17 mouse cellular contexts compared by ENCODE assay signal in the genomic region with DNA sequence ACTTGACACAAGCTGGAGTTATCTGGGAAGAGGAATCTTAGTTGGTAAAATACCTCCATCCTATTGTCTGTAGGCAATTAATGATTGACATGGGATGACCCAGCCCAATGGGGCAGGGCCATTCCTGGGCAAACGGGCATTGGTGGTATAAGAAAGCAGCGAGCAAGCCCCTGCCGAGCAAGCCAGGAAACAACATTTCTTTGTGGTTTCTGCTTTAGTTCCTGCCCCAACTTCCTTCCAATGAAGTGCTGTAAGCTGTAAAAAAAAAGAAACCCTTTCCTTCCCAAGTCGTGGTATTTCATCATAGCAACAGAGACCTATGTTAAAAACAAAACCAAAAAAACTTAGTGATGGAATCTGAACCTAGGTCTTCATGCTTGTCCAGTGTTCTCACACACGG. TPM values are rescaled to one million over a fixed set of nuclear protein-coding genes. Genes with fewer than 3 reads are reported as not detected.
DNase-seq lines count a peak whose midpoint lies in the region; ATAC-seq and TF ChIP-seq lines count a peak whose summit lies in the region.
"Had no signal": no experiment of that assay in that cellular context is flagged by ENCODE, and none has a peak within 500 bp of the region (broad histone marks: within the 10 kb centered on the region; RNA-seq: fewer than 3 reads in every experiment).

No protein-coding gene starts in this region.

- no peaks in the 10 kb centered on the region for H3K79me2 ChIP-seq in heart, adult 2 months (replicated peaks; ENCODE audit: control insufficient read depth, insufficient read depth, low read length)

- WGBS in spleen, adult 2 months, result 5% methylated on average over 5 of the region's 5 CpGs
- 54% methylated on average over 5 of the region's 5 CpGs for WGBS in heart, adult 2 months

- no peak for TF ChIP-seq CTCF in spleen, adult 2 months (IDR thresholded peaks at IDR 0.05; ENCODE audit: extremely low read depth, insufficient read depth, insufficient read length, insufficient replicate concordance)
- TF ChIP-seq CTCF in heart, adult 2 months (IDR thresholded peaks at IDR 0.05), result no peak

- H3K27ac ChIP-seq in spleen, adult 2 months (ENCODE audit: insufficient read depth, low read length), result peak overlapping the region; percentile 72
- H3K27ac ChIP-seq in heart, adult 2 months, result no peak overlapping the region
- H3K27ac ChIP-seq: embryonic facial prominence, embryonic 12.5 days; forebrain, embryonic 12.5 days; gastrocnemius, adult 2 months; neural tube, embryonic 15.5 days had no signal

- no peak overlapping the region for H3K9ac ChIP-seq in heart, adult 2 months (ENCODE audit: low read depth, low read length)
- H3K9ac ChIP-seq: embryonic facial prominence, embryonic 12.5 days; forebrain, embryonic 12.5 days; neural tube, embryonic 15.5 days had no signal

- peak overlapping the region; percentile 15; the same call in 1 of the 2 replicates for H3K4me3 ChIP-seq in spleen, adult 2 months (ENCODE audit: extremely low read depth, insufficient read depth, insufficient read length)
- H3K4me3 ChIP-seq in heart, adult 2 months, result no peak overlapping the region
- H3K4me3 ChIP-seq: embryonic facial prominence, embryonic 12.5 days; forebrain, embryonic 12.5 days; neural tube, embryonic 15.5 days had no signal

- H3K4me1 ChIP-seq in spleen, adult 2 months (ENCODE audit: control insufficient read depth, insufficient read depth, insufficient read length), result peaks cover 23% of the 10 kb centered on the region; the same call in 1 of the 2 replicates
- no peaks in the 10 kb centered on the region; the same call in 1 of the 2 replicates for H3K4me1 ChIP-seq in heart, adult 2 months (ENCODE audit: control insufficient read depth, insufficient read depth, low read length)
- H3K4me1 ChIP-seq: embryonic facial prominence, embryonic 12.5 days had no signal

- no peaks in the 10 kb centered on the region for H3K27me3 ChIP-seq in spleen, adult 2 months (ENCODE audit: control insufficient read depth, insufficient read depth, low read length)
- no peaks in the 10 kb centered on the region for H3K27me3 ChIP-seq in heart, adult 2 months (ENCODE audit: control insufficient read depth, insufficient read depth, low read length)
- H3K27me3 ChIP-seq: neural tube, embryonic 15.5 days had no signal

- TF ChIP-seq POLR2A in spleen, adult 2 months (IDR thresholded peaks at IDR 0.05; ENCODE audit: low read depth, low read length), result no peak
- no peak for TF ChIP-seq POLR2A in heart, adult 2 months (IDR thresholded peaks at IDR 0.05; ENCODE audit: insufficient read depth, low read depth, low read length)

- peak in 1 of 2 experiments; percentile 60 for DNase-seq in spleen, adult 2 months (ENCODE audit: low read depth in 1 of 2, low spot score in 2 of 2)
- no peak for DNase-seq in spleen, postnatal 10 days (ENCODE audit: low spot score in 2 of 2)
- peak; percentile 78 for DNase-seq in induced T-regulatory cell, adult 2 months (ENCODE audit: low read depth)
- peak; percentile 27 to 47 for DNase-seq in thymus, postnatal 36 days
- no peak for DNase-seq in cerebellum, postnatal 14 days
- no peak for DNase-seq in heart, adult 2 months
- DNase-seq in gastrocnemius, postnatal 10 days, result no peak
- DNase-seq: adrenal gland, postnatal 14 days; cerebellum, adult 8-10 months; gastrocnemius, adult 2 months; kidney, postnatal 36 days; lung, adult 2 months; midbrain, embryonic 14.5 days had no signal

- intact Hi-C loops in heart, adult 2 months (cut with DNase I), result loop anchor here (2.0 kb wide), 2 partner anchors 48 to 314 kb away; no protein-coding TSS in a partner anchor

- no peak for TF ChIP-seq EP300 in heart, adult 2 months (IDR thresholded peaks at IDR 0.05; ENCODE audit: insufficient read depth, low read depth, low read length)

- no peaks in the 10 kb centered on the region for H3K36me3 ChIP-seq in spleen, adult 2 months (ENCODE audit: control insufficient read depth, insufficient read depth, low read length)
- H3K36me3 ChIP-seq in heart, adult 2 months (ENCODE audit: control insufficient read depth, insufficient read depth, low read length), result no peaks in the 10 kb centered on the region
- H3K36me3 ChIP-seq: embryonic facial prominence, embryonic 12.5 days; forebrain, embryonic 12.5 days; neural tube, embryonic 15.5 days had no signal

- peak; percentile 78 for ATAC-seq in megakaryocyte, adult 5-6 weeks (ENCODE audit: poor library complexity, severe bottlenecking)

RNA-seq across cellular contexts. Expression of gene Fchsd2, which starts 32.2 kb away (rescaled TPM):
- 20.2 and 21.5 TPM in 2 replicates for polyA plus RNA-seq in spleen, adult 2 months (2012; rRNA removed)
- total RNA-seq in megakaryocyte, adult 5-6 weeks (2015), result 19.7 and 22.1 TPM in 2 replicates
- 17.2 and 18.1 TPM in 2 replicates for total RNA-seq in megakaryocyte, adult 5-6 weeks (2017)
- 10 to 100 TPM; 20.9 to 22.4 TPM for total RNA-seq in heart, adult 2 months (2021)
- 5.6 and 8.1 TPM in 2 replicates for polyA plus RNA-seq in heart, adult 2 months (2012; rRNA removed)
- total RNA-seq in gastrocnemius, postnatal 10 days (2021), result 10 to 100 TPM; 13.6 to 18.6 TPM

RNA-seq across cellular contexts. Expression of gene P2ry2, which starts 47.8 kb away (rescaled TPM):
- 7.7 and 8.9 TPM in 2 replicates for polyA plus RNA-seq in spleen, adult 2 months (2012; rRNA removed)
- 1.6 and 2.1 TPM in 2 replicates for total RNA-seq in megakaryocyte, adult 5-6 weeks (2015)
- total RNA-seq in megakaryocyte, adult 5-6 weeks (2017), result 3.6 and 3.7 TPM in 2 replicates
- total RNA-seq in heart, adult 2 months (2021), result 10 to 100 TPM; 22.3 to 32.6 TPM
- polyA plus RNA-seq in heart, adult 2 months (2012; rRNA removed), result 40.4 and 46.8 TPM in 2 replicates
- 10 to 100 TPM; 56.5 to 57.9 TPM for total RNA-seq in gastrocnemius, postnatal 10 days (2021)

Comparison
In these comparisons a context has a peak if more than half of its experiments do, and no peak if none do; other contexts are left out.
1. DNase-seq: peak in induced T-regulatory cell, adult 2 months (single experiment) and thymus, postnatal 36 days (2 of 2); none in spleen, postnatal 10 days (0 of 2), cerebellum, postnatal 14 days (0 of 2), heart, adult 2 months (0 of 2) and gastrocnemius, postnatal 10 days (single experiment).
2. RNA of gene P2ry2, which starts 47.8 kb away (total RNA-seq): 56.5 to 57.9 TPM in gastrocnemius, postnatal 10 days and 22.3 to 32.6 TPM in heart, adult 2 months; 1.6 to 3.7 TPM in megakaryocyte, adult 5-6 weeks; every median in the first group is over 4 times any median in the second.